Mouse (Mus musculus): ENCODE results near the gene Immp2l.

- TF ChIP-seq POLR2A (IDR thresholded peaks at IDR 0.05; ENCODE audit: extremely low read depth, insufficient read depth, low read length): no peak
- TF ChIP-seq CTCF (IDR thresholded peaks at IDR 0.05; ENCODE audit: low read depth, low read length): no peak
These were observed 159.0 kb downstream of the Immp2l start for GRCm38 (mm10) chr12:41182856-41183255.

All from liver, adult 2 months (tissue).